Mouse (Mus musculus) limb, embryonic 12.5 days (tissue): ENCODE measurements around the gene Ctrl. TPM values are rescaled to one million over a fixed set of nuclear protein-coding genes. Genes with fewer than 3 reads are reported as not detected.
"Not testable (repeated sequence)": the region's sequence is repeated elsewhere in the genome, so short reads cannot be mapped to it uniquely, and the experiment has no call there.

Source experiments
- ATAC-seq: fragments of 200-750 bp; cut with Nextera tagmentation; 2 replicates; pipeline ENCODE4 v1.8.0; 2017; ENCODE audit warnings: low read depth, moderate TSS enrichment; ENCODE audit not compliant: insufficient number of reproducible peaks, insufficient read depth, low FRiP score, low TSS enrichment
- H3K27ac ChIP-seq: fragments of 300-500 bp; sonication (generic); 2 replicates; pipeline ENCODE4 v1.5.1; 2016; ENCODE audit warnings: mild to moderate bottlenecking, moderate library complexity
- H3K27me3 ChIP-seq: fragments of 300-500 bp; sonication (generic); 2 replicates; pipeline ENCODE4 v1.6.1; 2016; ENCODE audit warnings: mild to moderate bottlenecking, moderate library complexity
- H3K36me3 ChIP-seq: fragments of 300-500 bp; sonication (generic); 2 replicates; pipeline ENCODE4 v1.6.1; 2016; ENCODE audit warnings: mild to moderate bottlenecking, moderate library complexity
- H3K4me1 ChIP-seq: fragments of 300-500 bp; sonication (generic); replicated peaks from 2 replicates; pipeline ENCODE4 v1.6.1; 2016
- H3K4me2 ChIP-seq: fragments of 300-500 bp; sonication (generic); 2 replicates; pipeline ENCODE4 v1.6.1; 2016; ENCODE audit warnings: mild to moderate bottlenecking, moderate library complexity
- H3K4me3 ChIP-seq: fragments of 300-500 bp; sonication (generic); replicated peaks from 2 replicates; pipeline ENCODE4 v1.5.1; 2016; ENCODE audit warnings: mild to moderate bottlenecking
- H3K9ac ChIP-seq: fragments of 300-500 bp; sonication (generic); replicated peaks from 2 replicates; pipeline ENCODE4 v1.6.1; 2016; ENCODE audit warnings: mild to moderate bottlenecking, moderate library complexity
- H3K9me3 ChIP-seq: fragments of 300-500 bp; sonication (generic); 2 replicates; pipeline ENCODE4 v1.6.1; 2016; ENCODE audit warnings: mild to moderate bottlenecking, moderate library complexity
- WGBS: fragments of 180-500 bp; shearing (Covaris S2); methylation state at CpG from one replicate; pipeline ENCODE4 v1.1.7; 2016; 5-methylcytosine and 5-hydroxymethylcytosine counted together
- polyA plus RNA-seq: library from polyadenylated mRNA; unstranded; fragments of >200 nt; fragmentation: Nextera tagmentation; extraction: Ambion mirVana; gene quantifications from 2 replicates; pipeline ENCODE4 v1.2.1, GENCODE M21; 2016

Ctrl gene
- polyA plus RNA-seq, result 1.3 and 1.6 TPM in 2 replicates

GRCm38 (mm10) chr8:105933762-105934161, at the start of gene Ctrl:
Gene Ctrl (minus strand): TSS chr8:105933862.
- Histone ChIP-seq H3K27ac (no peak within 1 kb of the TSS), H3K4me2 (no peak within 1 kb of the TSS), H3K9me3 (no peaks in the 10 kb centered on the region), H3K9ac (no peak within 1 kb of the TSS), H3K4me1 (peaks cover 19% of the 10 kb centered on the region), H3K36me3 (peaks cover 51% of the 10 kb centered on the region), H3K4me3 (no peak within 1 kb of the TSS), H3K27me3 (no peaks in the 10 kb centered on the region)
- no peak for ATAC-seq
- WGBS, result 96% methylated on average over 2 of the region's 2 CpGs

- WGBS, result 79% methylated on average over 11 of the region's 11 CpGs
- H3K36me3 ChIP-seq, ATAC-seq, H3K4me2 ChIP-seq, H3K9ac ChIP-seq, H3K27me3 ChIP-seq, H3K4me3 ChIP-seq, H3K9me3 ChIP-seq, H3K27ac ChIP-seq, H3K4me1 ChIP-seq: not testable (repeated sequence)
Observed at GRCm38 (mm10) chr8:105983406-105983805, 49.7 kb upstream of the Ctrl start.

DNA sequence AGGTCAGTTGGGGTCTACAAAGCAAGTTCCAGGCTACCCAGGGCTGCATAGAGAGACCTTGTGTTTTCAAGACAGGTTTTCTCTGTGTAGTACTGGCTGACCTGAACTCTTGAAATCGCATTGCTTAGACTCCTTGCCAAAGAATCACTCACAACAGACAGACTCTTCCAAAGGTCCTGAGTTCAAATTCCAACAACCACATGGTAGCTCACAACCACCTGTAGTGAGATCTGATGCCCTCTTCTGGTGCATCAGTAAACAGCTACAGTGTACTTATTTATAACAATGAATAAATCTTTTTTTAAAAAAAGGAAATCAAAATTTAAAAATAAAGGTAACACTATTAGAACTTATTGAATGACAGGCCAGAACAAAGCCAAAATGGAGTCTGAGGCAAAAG, 47.5 kb upstream of the Ctrl start:
- WGBS, result 91% methylated on average over 1 of the region's 1 CpGs
- no peaks in the 10 kb centered on the region for H3K36me3 ChIP-seq
- no peak overlapping the region for H3K4me2 ChIP-seq
- ATAC-seq, result no peak
- no peak overlapping the region for H3K4me3 ChIP-seq
- H3K9ac ChIP-seq, result no peak overlapping the region
- H3K9me3 ChIP-seq, result 0 out of 2 replicates have a peak, but pooled peaks cover 3% of the 10 kb centered on the region
- H3K4me1 ChIP-seq, result no peaks in the 10 kb centered on the region
- no peaks in the 10 kb centered on the region for H3K27me3 ChIP-seq
- no peak overlapping the region for H3K27ac ChIP-seq

GRCm38 (mm10) chr8:105979325-105979724, 45.7 kb upstream of the Ctrl start, which contains the start of gene Dpep3:
Gene Dpep3 (minus strand): TSS chr8:105979429.
- H3K4me2 ChIP-seq, result no peak within 1 kb of the TSS
- 93% methylated on average over 15 of the region's 15 CpGs for WGBS
- no peak for ATAC-seq
- H3K27me3 ChIP-seq, result no peaks in the 10 kb centered on the region
- 0 out of 2 replicates have a peak, but pooled peaks cover 3% of the 10 kb centered on the region for H3K9me3 ChIP-seq
- H3K9ac ChIP-seq, result no peak within 1 kb of the TSS
- no peak within 1 kb of the TSS for H3K27ac ChIP-seq
- H3K4me3 ChIP-seq, result no peak within 1 kb of the TSS
- H3K36me3 ChIP-seq, result no peaks in the 10 kb centered on the region
- no peaks in the 10 kb centered on the region for H3K4me1 ChIP-seq

GRCm38 (mm10) chr8:105975363-105975762, 41.7 kb upstream of the Ctrl start:
- H3K36me3 ChIP-seq, result no peaks in the 10 kb centered on the region
- WGBS, result 64% methylated on average over 7 of the region's 7 CpGs
- H3K27ac ChIP-seq, result no peak overlapping the region
- no peak overlapping the region for H3K4me3 ChIP-seq
- no peaks in the 10 kb centered on the region for H3K4me1 ChIP-seq
- no peak overlapping the region for H3K9ac ChIP-seq
- H3K4me2 ChIP-seq, result no peak overlapping the region
- 0 out of 2 replicates have a peak, but pooled peaks cover 3% of the 10 kb centered on the region for H3K9me3 ChIP-seq
- ATAC-seq, result no peak
- H3K27me3 ChIP-seq, result no peaks in the 10 kb centered on the region

- H3K27me3 ChIP-seq, result no peaks in the 10 kb centered on the region
- H3K4me1 ChIP-seq, result peaks cover 11% of the 10 kb centered on the region
- no peak overlapping the region for H3K27ac ChIP-seq
- no peaks in the 10 kb centered on the region for H3K9me3 ChIP-seq
- no peak overlapping the region for H3K4me3 ChIP-seq
- H3K9ac ChIP-seq, result no peak overlapping the region
- ATAC-seq, result no peak
- H3K4me2 ChIP-seq, result no peak overlapping the region
- WGBS, result 76% methylated on average over 8 of the region's 8 CpGs
- no peaks in the 10 kb centered on the region for H3K36me3 ChIP-seq
Observed at GRCm38 (mm10) chr8:105971019-105971720, 37.5 kb upstream of the Ctrl start.

- ATAC-seq, result no peak
- WGBS, result 65% methylated on average over 1 of the region's 1 CpGs
- no peak overlapping the region for H3K4me2 ChIP-seq
Observed at GRCm38 (mm10) chr8:105969367-105969766, 35.7 kb upstream of the Ctrl start.

DNA sequence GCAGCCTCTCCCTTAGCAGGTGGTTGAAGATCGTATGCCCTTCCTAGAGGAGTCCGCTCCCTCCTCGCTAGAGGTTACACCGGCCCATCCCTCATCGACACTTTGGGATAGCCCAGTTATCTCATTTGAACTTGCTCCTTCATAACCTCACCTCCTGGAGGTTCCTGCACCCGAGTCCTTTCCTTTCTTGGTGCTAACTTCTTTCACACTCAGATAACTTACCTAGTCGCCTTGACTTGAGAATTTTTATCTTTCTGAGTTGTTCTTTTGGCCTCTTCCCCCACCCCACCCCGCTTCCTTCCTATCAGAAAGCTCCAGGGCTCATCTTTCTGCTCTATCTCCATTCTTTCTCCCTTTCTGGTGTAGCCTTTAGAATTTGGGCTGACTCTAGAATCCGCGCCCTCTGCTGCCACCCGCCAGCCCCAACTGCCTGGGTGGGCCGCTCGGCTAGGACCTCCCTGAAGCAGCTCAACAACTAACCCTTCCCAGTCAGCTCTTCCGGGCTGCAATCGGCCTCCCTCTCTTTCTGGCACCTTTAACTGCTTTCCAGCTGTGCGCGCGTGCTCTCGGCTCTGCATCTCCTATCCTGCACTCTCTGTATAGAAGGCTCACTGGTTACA, 33.1 kb upstream of the Ctrl start:
- H3K27me3 ChIP-seq, result no peaks in the 10 kb centered on the region
- H3K27ac ChIP-seq, result peak overlapping the region; percentile 35; the same call in 1 of the 2 replicates
- peak overlapping the region; percentile 73 for H3K4me2 ChIP-seq
- H3K9me3 ChIP-seq, result no peaks in the 10 kb centered on the region
- no peak; the same call in 1 of the 2 replicates for ATAC-seq
- no peak overlapping the region for H3K9ac ChIP-seq
- H3K4me3 ChIP-seq, result peak overlapping the region; percentile 82
- H3K4me1 ChIP-seq, result peaks cover 28% of the 10 kb centered on the region
- H3K36me3 ChIP-seq, result no peaks in the 10 kb centered on the region; the same call in 1 of the 2 replicates
- WGBS, result 7% methylated on average over 19 of the region's 19 CpGs

More at GRCm38 (mm10) chr8:105969367-105969766, 35.7 kb upstream of the Ctrl start:
- Histone ChIP-seq H3K9ac (no peak overlapping the region), H3K4me1 (peaks cover 21% of the 10 kb centered on the region), H3K27ac (no peak overlapping the region), H3K4me3 (no peak overlapping the region), H3K9me3 (no peaks in the 10 kb centered on the region), H3K36me3 (no peaks in the 10 kb centered on the region), H3K27me3 (no peaks in the 10 kb centered on the region)

DNA sequence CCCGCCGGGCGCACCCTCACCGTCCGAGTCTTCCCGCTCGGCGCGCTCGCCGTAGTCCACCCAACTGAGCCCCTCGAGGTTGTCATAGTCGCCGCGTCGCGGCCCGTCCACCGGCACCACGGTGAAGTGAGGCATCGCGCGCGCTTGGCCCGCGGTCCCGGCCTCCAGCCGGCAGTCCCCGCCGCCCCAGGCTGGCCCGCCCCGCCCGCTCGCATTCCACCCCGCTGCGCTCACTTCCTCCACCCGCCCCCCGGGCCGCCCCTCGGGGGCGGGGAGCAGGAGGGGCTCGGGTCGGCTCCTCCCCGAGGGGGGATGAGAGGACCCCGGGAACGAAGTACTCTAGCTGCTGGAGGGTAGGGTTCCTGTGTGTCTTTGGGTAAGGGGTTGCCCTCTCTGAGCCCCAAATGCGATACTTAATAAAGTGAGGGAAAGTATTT, 32.3 kb upstream of the Ctrl start, which contains the start of gene Slc12a4:
Slc12a4 (minus strand) TSS at position 193 of the 437 bp plus-strand sequence.
- Histone ChIP-seq H3K9me3 (no peaks in the 10 kb centered on the region), H3K4me1 (peaks cover 28% of the 10 kb centered on the region), H3K27ac (peak within 1 kb of the TSS; percentile 84), H3K36me3 (no peaks in the 10 kb centered on the region; the same call in 1 of the 2 replicates), H3K9ac (peak within 1 kb of the TSS; percentile 89), H3K4me2 (peak within 1 kb of the TSS; percentile 73), H3K4me3 (peak within 1 kb of the TSS; percentile 82), H3K27me3 (no peaks in the 10 kb centered on the region)
- WGBS, result under 1% methylated on average over 47 of the region's 47 CpGs
- peak; percentile 83 for ATAC-seq

DNA sequence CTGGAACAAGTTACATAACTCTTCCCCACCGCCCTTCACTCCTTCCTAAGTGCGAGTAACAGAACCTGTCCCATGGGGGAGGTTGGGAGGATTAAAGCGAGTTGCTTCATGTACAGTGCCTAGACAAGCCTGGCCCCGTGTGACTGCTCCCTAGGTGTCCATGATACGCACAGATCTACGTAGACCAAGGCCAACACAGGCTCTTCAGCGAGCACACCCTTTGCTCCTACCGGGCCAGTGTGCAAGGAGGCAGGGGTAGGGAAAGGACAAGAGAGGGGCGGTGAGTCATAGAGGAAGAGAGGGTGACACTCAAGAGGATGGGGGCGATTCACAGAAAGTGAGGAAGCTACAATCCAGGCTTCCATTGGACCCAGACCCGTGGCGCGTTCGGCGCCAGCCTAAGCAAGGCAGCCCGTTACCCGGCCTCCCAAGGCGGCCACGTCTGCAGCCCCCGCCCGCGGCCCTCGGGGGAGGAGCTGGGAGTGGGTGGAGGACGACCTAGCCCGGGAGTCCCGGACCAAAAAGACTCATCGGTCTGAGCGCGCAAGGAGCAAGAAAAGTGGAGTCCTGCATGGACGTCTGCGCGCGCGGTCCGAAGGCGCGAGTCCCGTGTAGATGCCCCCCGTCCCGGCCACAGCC, 31.7 kb upstream of the Ctrl start:
- peak; percentile 48 for ATAC-seq
- Histone ChIP-seq H3K27ac (peak overlapping the region; percentile 84), H3K36me3 (peaks cover 3% of the 10 kb centered on the region; the same call in 1 of the 2 replicates)

More for the DNA sequence above, 31.7 kb upstream of the Ctrl start:
- H3K27me3 ChIP-seq, result no peaks in the 10 kb centered on the region
- H3K4me3 ChIP-seq, result peak overlapping the region; percentile 82
- peak overlapping the region; percentile 89 for H3K9ac ChIP-seq
- 2% methylated on average over 40 of the region's 40 CpGs for WGBS
- H3K4me2 ChIP-seq, result peak overlapping the region; percentile 73
- peaks cover 28% of the 10 kb centered on the region for H3K4me1 ChIP-seq
- H3K9me3 ChIP-seq, result no peaks in the 10 kb centered on the region
